Mouse (Mus musculus): ENCODE data around the gene 1110059E24Rik. TPM values are rescaled to one million over a fixed set of nuclear protein-coding genes. Genes with fewer than 3 reads are reported as not detected.
A peak's percentile ranks its signal among the peaks of the same experiment; 100 is the strongest.
"Not testable (repeated sequence)": the region's sequence is repeated elsewhere in the genome, so short reads cannot be mapped to it uniquely, and the experiment has no call there.

Gene 1110059E24Rik
- polyA plus RNA-seq, 1 experiment from 2014 or later = 41.0 TPM

GRCm38 (mm10) chr19:21646142-21646541 lies 6.6 kb downstream of the 1110059E24Rik start:
- Histone ChIP-seq H3K36me3 (no peaks in the 10 kb centered on the region), H3K4me3 (no peak overlapping the region), H3K27me3 (replicated peaks) (no peaks in the 10 kb centered on the region), H3K4me1 (peaks cover 21% of the 10 kb centered on the region), H3K9me3 (no peaks in the 10 kb centered on the region), H3K4me2 (no peak overlapping the region), H3K9ac (no peak overlapping the region), H3K27ac (replicated peaks) (no peak overlapping the region)
- 66% methylated on average over 6 of the region's 6 CpGs for whole genome bisulfite sequencing
- no peak for ATAC-seq (ENCODE audit: extremely low read depth, insufficient number of reproducible peaks, low FRiP score, low TSS enrichment)

GRCm38 (mm10) chr19:21645301-21645700 lies 7.5 kb downstream of the 1110059E24Rik start:
- H3K9ac ChIP-seq = no peak overlapping the region
- WGBS = 66% methylated on average over 4 of the region's 4 CpGs
- H3K4me2 ChIP-seq = no peak overlapping the region
- H3K4me1 ChIP-seq = peaks cover 20% of the 10 kb centered on the region
- no peak overlapping the region for H3K4me3 ChIP-seq
- no peak for ATAC-seq (ENCODE audit: extremely low read depth, insufficient number of reproducible peaks, low FRiP score, low TSS enrichment)
- no peaks in the 10 kb centered on the region for H3K9me3 ChIP-seq
- H3K27ac ChIP-seq (replicated peaks) = no peak overlapping the region
- H3K27me3 ChIP-seq (replicated peaks) = no peaks in the 10 kb centered on the region
- H3K36me3 ChIP-seq = no peaks in the 10 kb centered on the region

- no peak for ATAC-seq (ENCODE audit: extremely low read depth, insufficient number of reproducible peaks, low FRiP score, low TSS enrichment)
- no peaks in the 10 kb centered on the region for H3K9me3 ChIP-seq
- 75% methylated on average over 1 of the region's 1 CpGs for WGBS
- H3K27ac ChIP-seq (replicated peaks) = no peak overlapping the region
- H3K4me1 ChIP-seq = peaks cover 20% of the 10 kb centered on the region
- H3K4me2 ChIP-seq = no peak overlapping the region
- no peaks in the 10 kb centered on the region for H3K36me3 ChIP-seq
- no peak overlapping the region for H3K9ac ChIP-seq
- H3K4me3 ChIP-seq = no peak overlapping the region
- no peaks in the 10 kb centered on the region for H3K27me3 ChIP-seq (replicated peaks)
Observed at GRCm38 (mm10) chr19:21643935-21644334, 8.8 kb downstream of the 1110059E24Rik start.

GRCm38 (mm10) chr19:21637672-21638071 lies 15.1 kb downstream of the 1110059E24Rik start:
- 82% methylated on average over 7 of the region's 7 CpGs for WGBS
- H3K27ac ChIP-seq (replicated peaks) = no peak overlapping the region
- ATAC-seq (ENCODE audit: extremely low read depth, insufficient number of reproducible peaks, low FRiP score, low TSS enrichment) = no peak

GRCm38 (mm10) chr19:21636907-21637306 lies 15.9 kb downstream of the 1110059E24Rik start:
- no peak overlapping the region for H3K4me2 ChIP-seq
- H3K9ac ChIP-seq = no peak overlapping the region
- WGBS = 80% methylated on average over 3 of the region's 3 CpGs
- H3K9me3 ChIP-seq = no peaks in the 10 kb centered on the region
- no peaks in the 10 kb centered on the region for H3K27me3 ChIP-seq (replicated peaks)
- ATAC-seq (ENCODE audit: extremely low read depth, insufficient number of reproducible peaks, low FRiP score, low TSS enrichment) = no peak
- 0 out of 2 replicates have a peak, but pooled peaks cover 2% of the 10 kb centered on the region for H3K4me1 ChIP-seq
- H3K27ac ChIP-seq (replicated peaks) = no peak overlapping the region
- H3K36me3 ChIP-seq = no peaks in the 10 kb centered on the region; the same call in 1 of the 2 replicates
- H3K4me3 ChIP-seq = no peak overlapping the region

More at GRCm38 (mm10) chr19:21637672-21638071, 15.1 kb downstream of the 1110059E24Rik start:
- 0 out of 2 replicates have a peak, but pooled peaks cover 2% of the 10 kb centered on the region for H3K4me1 ChIP-seq
- no peak overlapping the region for H3K4me2 ChIP-seq
- no peaks in the 10 kb centered on the region for H3K9me3 ChIP-seq
- no peaks in the 10 kb centered on the region; the same call in 1 of the 2 replicates for H3K36me3 ChIP-seq
- no peak overlapping the region for H3K9ac ChIP-seq
- H3K27me3 ChIP-seq (replicated peaks) = no peaks in the 10 kb centered on the region
- no peak overlapping the region for H3K4me3 ChIP-seq

GRCm38 (mm10) chr19:21635406-21635805 lies 17.4 kb downstream of the 1110059E24Rik start:
- WGBS = 82% methylated on average over 2 of the region's 2 CpGs
- Histone ChIP-seq H3K9ac (no peak overlapping the region), H3K9me3 (no peaks in the 10 kb centered on the region), H3K4me2 (no peak overlapping the region), H3K27me3 (replicated peaks) (no peaks in the 10 kb centered on the region), H3K4me3 (no peak overlapping the region), H3K4me1 (peaks cover 13% of the 10 kb centered on the region), H3K27ac (replicated peaks) (no peak overlapping the region), H3K36me3 (no peaks in the 10 kb centered on the region; the same call in 1 of the 2 replicates)
- no peak for ATAC-seq (ENCODE audit: extremely low read depth, insufficient number of reproducible peaks, low FRiP score, low TSS enrichment)

GRCm38 (mm10) chr19:21630656-21631331 lies 22.0 kb downstream of the 1110059E24Rik start:
- H3K36me3 ChIP-seq = no peaks in the 10 kb centered on the region
- no peak overlapping the region for H3K9ac ChIP-seq
- H3K27me3 ChIP-seq (replicated peaks) = no peaks in the 10 kb centered on the region
- H3K4me2 ChIP-seq = no peak overlapping the region
- H3K9me3 ChIP-seq = no peaks in the 10 kb centered on the region
- ATAC-seq (ENCODE audit: extremely low read depth, insufficient number of reproducible peaks, low FRiP score, low TSS enrichment) = no peak
- H3K4me3 ChIP-seq = no peak overlapping the region
- peak overlapping the region; percentile 28; the same call in 1 of the 2 replicates for H3K27ac ChIP-seq (replicated peaks)
- WGBS = 48% methylated on average over 14 of the region's 14 CpGs
- H3K4me1 ChIP-seq = peaks cover 13% of the 10 kb centered on the region

- WGBS = 36% methylated on average over 1 of the region's 1 CpGs
- no peak overlapping the region for H3K27ac ChIP-seq (replicated peaks)
Observed at GRCm38 (mm10) chr19:21629501-21629900, 23.3 kb downstream of the 1110059E24Rik start.

GRCm38 (mm10) chr19:21629030-21629429 lies 23.7 kb downstream of the 1110059E24Rik start:
- H3K27ac ChIP-seq (replicated peaks) = no peak overlapping the region
- H3K4me3 ChIP-seq = no peak overlapping the region
- H3K27me3 ChIP-seq (replicated peaks) = no peaks in the 10 kb centered on the region
- no peak for ATAC-seq (ENCODE audit: extremely low read depth, insufficient number of reproducible peaks, low FRiP score, low TSS enrichment)
- no peak overlapping the region for H3K4me2 ChIP-seq
- WGBS = 88% methylated on average over 1 of the region's 1 CpGs
- no peaks in the 10 kb centered on the region for H3K9me3 ChIP-seq
- no peak overlapping the region for H3K9ac ChIP-seq
- peaks cover 13% of the 10 kb centered on the region for H3K4me1 ChIP-seq
- no peaks in the 10 kb centered on the region for H3K36me3 ChIP-seq

More at GRCm38 (mm10) chr19:21629501-21629900, 23.3 kb downstream of the 1110059E24Rik start:
- Histone ChIP-seq H3K4me2 (no peak overlapping the region), H3K9ac (no peak overlapping the region), H3K36me3 (no peaks in the 10 kb centered on the region), H3K9me3 (no peaks in the 10 kb centered on the region), H3K4me1 (peaks cover 13% of the 10 kb centered on the region), H3K27me3 (replicated peaks) (no peaks in the 10 kb centered on the region), H3K4me3 (no peak overlapping the region)
- ATAC-seq (ENCODE audit: extremely low read depth, insufficient number of reproducible peaks, low FRiP score, low TSS enrichment) = no peak

GRCm38 (mm10) chr19:21628440-21628839 lies 24.3 kb downstream of the 1110059E24Rik start:
- H3K4me3 ChIP-seq; ATAC-seq (ENCODE audit: extremely low read depth, insufficient number of reproducible peaks, low FRiP score, low TSS enrichment); H3K4me2 ChIP-seq; H3K9ac ChIP-seq; H3K27me3 ChIP-seq (replicated peaks); H3K27ac ChIP-seq (replicated peaks); H3K9me3 ChIP-seq; H3K36me3 ChIP-seq: not testable (repeated sequence)
- WGBS = 46% methylated on average over 11 of the region's 11 CpGs
- peaks cover 13% of the 10 kb centered on the region for H3K4me1 ChIP-seq

GRCm38 (mm10) chr19:21626271-21626988 lies 26.3 kb downstream of the 1110059E24Rik start:
- ATAC-seq (ENCODE audit: extremely low read depth, insufficient number of reproducible peaks, low FRiP score, low TSS enrichment) = no peak
- H3K9me3 ChIP-seq = no peaks in the 10 kb centered on the region
- H3K9ac ChIP-seq = no peak overlapping the region
- no peaks in the 10 kb centered on the region for H3K36me3 ChIP-seq
- no peak overlapping the region for H3K4me3 ChIP-seq
- H3K4me2 ChIP-seq = no peak overlapping the region
- WGBS = 85% methylated on average over 6 of the region's 6 CpGs
- H3K4me1 ChIP-seq = peaks cover 10% of the 10 kb centered on the region
- H3K27ac ChIP-seq (replicated peaks) = no peak overlapping the region
- no peaks in the 10 kb centered on the region for H3K27me3 ChIP-seq (replicated peaks)
